Mouse (Mus musculus) neural tube, embryonic 11.5 days (tissue): ENCODE data around the gene Fam20a. TPM values are rescaled to one million over a fixed set of nuclear protein-coding genes. Genes with fewer than 3 reads are reported as not detected.

Experiments used
- ATAC-seq: fragments of 200-750 bp; cut with Nextera tagmentation; 2 replicates; pipeline ENCODE4 v1.8.0; 2017; ENCODE audit warnings: moderate number of reproducible peaks, mild to moderate bottlenecking, moderate TSS enrichment, moderate library complexity; ENCODE audit not compliant: insufficient read depth, low FRiP score, low TSS enrichment
- DNase-seq: peaks from one replicate; pipeline ENCODE4 v3.0.0-alpha.2; 2015; ENCODE audit warnings: low spot score
- H3K27ac ChIP-seq: fragments of 300-500 bp; sonication (generic); 2 replicates; pipeline ENCODE4 v1.5.1; 2014; ENCODE audit warnings: low read depth, mild to moderate bottlenecking, low read length
- H3K27me3 ChIP-seq: fragments of 300-500 bp; sonication (generic); 2 replicates; pipeline ENCODE4 v1.6.1; 2014; ENCODE audit warnings: mild to moderate bottlenecking, low read length, mixed read lengths; ENCODE audit not compliant: control insufficient read depth, insufficient read depth
- H3K36me3 ChIP-seq: fragments of 300-500 bp; sonication (generic); 2 replicates; pipeline ENCODE4 v1.6.1; 2014; ENCODE audit warnings: mild to moderate bottlenecking, low read length, moderate library complexity, mixed read lengths; ENCODE audit not compliant: control insufficient read depth, insufficient read depth
- H3K4me1 ChIP-seq: fragments of 300-500 bp; sonication (generic); 2 replicates; pipeline ENCODE4 v1.6.1; 2014; ENCODE audit warnings: low read length, mixed read lengths; ENCODE audit not compliant: control insufficient read depth, insufficient read depth
- H3K4me2 ChIP-seq: fragments of 300-500 bp; sonication (generic); 2 replicates; pipeline ENCODE4 v1.6.1; 2014; ENCODE audit warnings: low read depth, mild to moderate bottlenecking, moderate library complexity
- H3K4me3 ChIP-seq: fragments of 300-500 bp; sonication (generic); 2 replicates; pipeline ENCODE4 v1.5.1; 2014; ENCODE audit warnings: low read depth, low read length
- H3K9ac ChIP-seq: fragments of 300-500 bp; sonication (generic); 2 replicates; pipeline ENCODE4 v1.6.1; 2014; ENCODE audit warnings: mild to moderate bottlenecking, low read length
- H3K9me3 ChIP-seq: fragments of 300-500 bp; sonication (generic); 2 replicates; pipeline ENCODE4 v1.6.1; 2016; ENCODE audit warnings: low read length; ENCODE audit not compliant: control insufficient read depth
- WGBS: fragments of 180-500 bp; shearing (Covaris S2); extraction: QIAGEN DNeasy Blood & Tissue Kit; methylation state at CpG from one replicate; pipeline ENCODE4 v1.1.7; 2014; 5-methylcytosine and 5-hydroxymethylcytosine counted together
- polyA plus RNA-seq: library from polyadenylated mRNA; unstranded; fragments of >200 nt; fragmentation: Nextera tagmentation; extraction: Ambion mirVana; gene quantifications from 2 replicates; pipeline ENCODE4 v1.2.1, GENCODE M21; 2014

The Fam20a gene
- polyA plus RNA-seq, 1 experiment from 2014 or later, result 0.92 TPM

DNA sequence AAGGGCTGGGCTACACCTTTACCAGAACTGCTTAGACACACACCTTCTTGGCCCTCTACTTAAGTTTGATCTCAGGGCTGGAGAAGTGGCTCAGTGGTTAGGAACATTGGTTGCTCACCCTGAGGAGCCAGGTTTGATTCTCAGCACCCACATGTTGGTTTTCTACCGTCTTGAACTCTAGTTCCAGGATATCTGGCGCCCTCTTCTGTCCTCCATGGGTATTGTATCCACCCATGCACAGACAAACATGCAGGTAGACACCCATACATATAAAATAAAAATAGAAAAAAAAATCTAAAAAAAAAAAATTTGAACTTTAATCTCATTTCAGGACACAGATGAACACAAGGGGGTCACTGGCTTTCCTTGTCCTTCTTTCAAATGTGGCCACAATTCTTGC lies 22.3 kb downstream of the Fam20a start:
- no peak for DNase-seq
- no peaks in the 10 kb centered on the region for H3K27me3 ChIP-seq
- no peaks in the 10 kb centered on the region for H3K9me3 ChIP-seq
- H3K36me3 ChIP-seq, result no peaks in the 10 kb centered on the region
- no peak overlapping the region for H3K4me2 ChIP-seq
- no peak overlapping the region for H3K9ac ChIP-seq
- no peak overlapping the region for H3K4me3 ChIP-seq
- WGBS, result 55% methylated on average over 2 of the region's 2 CpGs
- H3K27ac ChIP-seq, result no peak overlapping the region
- ATAC-seq, result no peak
- no peaks in the 10 kb centered on the region for H3K4me1 ChIP-seq

DNA sequence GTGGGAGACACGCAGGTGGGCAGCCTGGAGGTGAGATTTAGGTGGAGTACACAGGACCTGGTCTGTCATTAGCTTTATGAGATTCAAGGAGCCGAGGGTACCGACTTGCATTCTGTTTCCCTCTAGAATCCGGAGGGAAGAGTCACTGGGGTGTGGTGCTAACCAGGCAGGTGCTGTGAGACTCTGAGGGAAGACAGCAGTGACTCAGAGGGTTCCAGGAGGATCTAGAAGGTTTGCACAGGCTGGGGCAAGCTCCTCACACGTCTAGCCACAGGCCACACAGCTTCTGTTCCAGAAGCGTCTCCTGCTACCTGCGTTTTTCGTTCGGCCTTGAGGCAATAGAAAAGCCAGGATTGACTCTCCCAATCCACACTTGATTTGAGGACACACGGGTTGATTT lies 23.3 kb downstream of the Fam20a start:
- no peak overlapping the region for H3K9ac ChIP-seq
- no peak overlapping the region for H3K4me3 ChIP-seq
- no peak overlapping the region for H3K27ac ChIP-seq
- ATAC-seq (no peak), DNase-seq (no peak)
- no peaks in the 10 kb centered on the region for H3K4me1 ChIP-seq
- no peak overlapping the region for H3K4me2 ChIP-seq
- no peaks in the 10 kb centered on the region for H3K27me3 ChIP-seq
- H3K9me3 ChIP-seq, result no peaks in the 10 kb centered on the region
- H3K36me3 ChIP-seq, result no peaks in the 10 kb centered on the region
- 91% methylated on average over 10 of the region's 10 CpGs for WGBS

- DNase-seq, result no peak
- Histone ChIP-seq H3K9ac (no peak overlapping the region), H3K4me2 (no peak overlapping the region), H3K36me3 (no peaks in the 10 kb centered on the region), H3K4me1 (no peaks in the 10 kb centered on the region), H3K9me3 (no peaks in the 10 kb centered on the region), H3K27me3 (no peaks in the 10 kb centered on the region), H3K4me3 (no peak overlapping the region), H3K27ac (no peak overlapping the region)
- 86% methylated on average over 5 of the region's 5 CpGs for WGBS
- no peak for ATAC-seq
Measured at GRCm38 (mm10) chr11:109697089-109697643, 24.9 kb downstream of the Fam20a start.

- Histone ChIP-seq H3K4me2 (no peak overlapping the region), H3K36me3 (no peaks in the 10 kb centered on the region), H3K4me3 (no peak overlapping the region), H3K4me1 (no peaks in the 10 kb centered on the region), H3K27ac (no peak overlapping the region), H3K9ac (no peak overlapping the region), H3K9me3 (no peaks in the 10 kb centered on the region), H3K27me3 (no peaks in the 10 kb centered on the region)
- DNase-seq, result no peak
- ATAC-seq, result no peak
- WGBS, result 91% methylated on average over 4 of the region's 4 CpGs
Measured at GRCm38 (mm10) chr11:109696519-109696918, 25.6 kb downstream of the Fam20a start.

- Histone ChIP-seq H3K4me3 (no peak overlapping the region), H3K9ac (no peak overlapping the region), H3K27me3 (no peaks in the 10 kb centered on the region), H3K4me2 (no peak overlapping the region), H3K27ac (no peak overlapping the region), H3K36me3 (no peaks in the 10 kb centered on the region), H3K4me1 (no peaks in the 10 kb centered on the region), H3K9me3 (no peaks in the 10 kb centered on the region)
- 31% methylated on average over 3 of the region's 3 CpGs for WGBS
- ATAC-seq (no peak), DNase-seq (no peak)
Measured at GRCm38 (mm10) chr11:109692737-109693136, 29.3 kb downstream of the Fam20a start.

- Histone ChIP-seq H3K27ac (no peak overlapping the region), H3K4me1 (no peaks in the 10 kb centered on the region)
Measured at GRCm38 (mm10) chr11:109689539-109689938, 32.5 kb downstream of the Fam20a start.

GRCm38 (mm10) chr11:109682221-109682620 lies 39.9 kb downstream of the Fam20a start:
- Histone ChIP-seq H3K9me3 (no peaks in the 10 kb centered on the region), H3K9ac (no peak overlapping the region), H3K36me3 (no peaks in the 10 kb centered on the region), H3K4me1 (no peaks in the 10 kb centered on the region), H3K27ac (no peak overlapping the region), H3K4me2 (no peak overlapping the region), H3K4me3 (no peak overlapping the region), H3K27me3 (no peaks in the 10 kb centered on the region)
- WGBS, result 92% methylated on average over 6 of the region's 6 CpGs
- ATAC-seq (no peak), DNase-seq (no peak)

More at GRCm38 (mm10) chr11:109689539-109689938, 32.5 kb downstream of the Fam20a start:
- Histone ChIP-seq H3K4me2 (no peak overlapping the region), H3K9me3 (no peaks in the 10 kb centered on the region), H3K9ac (no peak overlapping the region), H3K36me3 (no peaks in the 10 kb centered on the region), H3K4me3 (no peak overlapping the region), H3K27me3 (no peaks in the 10 kb centered on the region)
- ATAC-seq, result no peak
- WGBS, result 89% methylated on average over 4 of the region's 4 CpGs
- DNase-seq, result no peak

GRCm38 (mm10) chr11:109681556-109681955 lies 40.5 kb downstream of the Fam20a start:
- Histone ChIP-seq H3K9ac (no peak overlapping the region), H3K27me3 (no peaks in the 10 kb centered on the region), H3K4me1 (no peaks in the 10 kb centered on the region), H3K36me3 (no peaks in the 10 kb centered on the region), H3K27ac (no peak overlapping the region), H3K9me3 (no peaks in the 10 kb centered on the region), H3K4me2 (no peak overlapping the region), H3K4me3 (no peak overlapping the region)
- DNase-seq (no peak), ATAC-seq (no peak)
- WGBS, result 84% methylated on average over 3 of the region's 3 CpGs

DNA sequence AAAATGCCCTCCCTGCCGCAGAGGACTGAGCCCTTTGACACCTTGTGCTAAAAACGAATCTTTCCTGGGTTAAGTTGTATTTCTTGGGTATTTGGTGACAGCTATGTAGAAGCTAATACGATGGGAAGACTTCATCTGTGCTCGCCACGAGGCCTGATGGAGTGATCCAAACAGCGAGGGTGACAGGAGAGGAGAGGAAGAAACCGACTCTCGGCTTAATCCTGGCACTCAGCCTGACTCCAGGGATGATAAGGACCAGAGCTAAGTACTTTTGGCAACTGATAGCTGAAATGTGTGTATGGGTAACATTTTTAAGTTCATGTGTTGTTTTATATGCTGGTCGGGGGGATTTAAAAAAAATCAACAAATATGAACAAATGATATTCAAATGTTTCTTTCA lies 41.1 kb downstream of the Fam20a start:
- Histone ChIP-seq H3K36me3 (no peaks in the 10 kb centered on the region), H3K27me3 (no peaks in the 10 kb centered on the region), H3K4me2 (no peak overlapping the region), H3K4me1 (no peaks in the 10 kb centered on the region), H3K9me3 (no peaks in the 10 kb centered on the region), H3K27ac (no peak overlapping the region), H3K4me3 (no peak overlapping the region), H3K9ac (no peak overlapping the region)
- ATAC-seq (no peak), DNase-seq (no peak)
- 82% methylated on average over 9 of the region's 9 CpGs for WGBS
